Mouse (Mus musculus) brown adipose tissue, adult 24 weeks (tissue): ENCODE results near the gene Klc3. TPM values are rescaled to one million over a fixed set of nuclear protein-coding genes. Genes with fewer than 3 reads are reported as not detected.
A peak's percentile ranks its signal among the peaks of the same experiment; 100 is the strongest.

Source experiments
- H3K27ac ChIP-seq: fragments of 200-500 bp; replicated peaks from 2 replicates; pipeline ENCODE4 v1.5.1; 2012; ENCODE audit warnings: low read depth, mild to moderate bottlenecking, low read length
- H3K4me1 ChIP-seq: fragments of 200-500 bp; 2 replicates; pipeline ENCODE4 v1.6.1; 2012; ENCODE audit warnings: low read length, mixed read lengths; ENCODE audit not compliant: control insufficient read depth, insufficient read depth, insufficient read length
- H3K4me3 ChIP-seq: fragments of 200-500 bp; 2 replicates; pipeline ENCODE4 v1.5.1; 2012; ENCODE audit warnings: low read depth, mild to moderate bottlenecking, low read length, moderate library complexity; ENCODE audit not compliant: insufficient read depth
- polyA plus RNA-seq: library from polyadenylated mRNA; stranded (reverse); fragments of >200 nt; gene quantifications from 2 replicates; pipeline ENCODE4 v1.2.4, GENCODE M21; 2012; ENCODE audit not compliant: missing spikeins, insufficient read depth, insufficient read length

Klc3 gene
- polyA plus RNA-seq, 1 experiment: not detected

DNA sequence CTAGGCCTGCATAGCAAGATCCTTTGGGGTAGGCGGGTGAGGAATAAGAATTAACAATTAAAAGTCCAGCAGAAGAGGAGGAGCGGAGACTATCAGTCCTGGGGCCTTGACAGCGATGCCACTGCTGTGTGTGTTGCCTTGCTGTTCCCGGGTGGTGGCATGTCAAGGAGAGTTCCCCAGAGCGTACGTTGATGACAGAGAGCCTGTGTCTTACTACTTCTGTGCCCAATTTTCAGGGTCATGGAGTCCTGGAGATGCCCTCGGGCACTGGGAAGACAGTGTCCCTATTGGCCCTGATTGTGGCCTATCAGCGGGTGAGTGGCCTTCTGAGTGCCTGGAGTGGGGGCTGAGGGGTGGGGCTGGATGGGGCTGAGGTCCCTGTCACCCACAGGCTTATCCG, 20.2 kb downstream of the Klc3 start:
- no peak overlapping the region for H3K4me3 ChIP-seq
- no peak overlapping the region for H3K27ac ChIP-seq
- 0 out of 2 replicates have a peak, but pooled peaks cover 2% of the 10 kb centered on the region for H3K4me1 ChIP-seq

- Histone ChIP-seq H3K27ac (no peak overlapping the region), H3K4me1 (0 out of 2 replicates have a peak, but pooled peaks cover 2% of the 10 kb centered on the region), H3K4me3 (peak overlapping the region; percentile 89)
Observed at GRCm38 (mm10) chr7:19382166-19382541, 21.8 kb downstream of the Klc3 start.

- H3K4me3 ChIP-seq: peak within 1 kb of the TSS; percentile 89
- H3K27ac ChIP-seq: no peak within 1 kb of the TSS
- H3K4me1 ChIP-seq: 0 out of 2 replicates have a peak, but pooled peaks cover 2% of the 10 kb centered on the region
Observed at GRCm38 (mm10) chr7:19381377-19382165, 22.3 kb downstream of the Klc3 start, which contains the start of gene Ercc2. TSS of gene Ercc2 (plus strand) at chr7:19382010.

GRCm38 (mm10) chr7:19378049-19378448, 25.9 kb downstream of the Klc3 start:
- Histone ChIP-seq H3K4me3 (no peak overlapping the region), H3K27ac (no peak overlapping the region), H3K4me1 (no peaks in the 10 kb centered on the region)

DNA sequence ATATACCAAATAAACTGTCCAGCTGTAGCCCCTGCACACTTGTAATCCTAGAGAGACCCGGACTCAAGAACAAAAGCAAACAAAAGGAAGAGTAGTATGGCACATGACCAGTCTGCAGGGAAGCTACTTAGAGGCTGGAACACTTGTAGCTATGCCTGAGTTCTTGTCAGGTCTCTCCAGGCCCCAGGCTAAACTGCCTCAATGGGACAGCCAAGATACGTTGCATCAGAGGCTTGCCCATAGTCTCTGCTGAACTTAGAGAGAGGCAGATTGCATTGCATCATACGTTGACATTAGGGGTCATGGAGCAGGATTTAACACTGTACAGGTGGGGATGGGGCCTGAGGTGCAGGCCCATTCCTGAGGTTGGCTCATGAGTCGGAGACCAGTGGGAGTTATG, 27.9 kb downstream of the Klc3 start:
- Histone ChIP-seq H3K4me3 (no peak overlapping the region), H3K27ac (no peak overlapping the region), H3K4me1 (no peaks in the 10 kb centered on the region)

DNA sequence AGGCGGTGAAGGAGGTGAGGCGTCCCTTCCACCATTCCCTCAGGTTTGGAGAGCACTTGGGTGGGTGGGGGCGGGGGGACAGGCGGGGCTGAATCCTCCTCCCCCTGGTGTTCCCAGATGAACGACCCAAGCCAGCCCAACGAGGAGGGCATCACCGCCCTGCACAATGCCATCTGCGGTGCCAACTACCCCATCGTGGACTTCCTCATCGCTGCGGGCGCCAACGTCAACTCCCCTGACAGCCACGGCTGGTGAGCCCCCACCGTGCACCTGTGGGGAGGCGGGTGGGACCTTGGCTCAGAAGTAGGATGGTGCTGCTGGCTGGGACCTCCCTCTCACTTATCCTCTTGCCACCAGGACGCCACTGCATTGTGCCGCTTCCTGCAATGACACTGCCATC, 28.5 kb downstream of the Klc3 start:
- no peak overlapping the region for H3K4me3 ChIP-seq
- H3K4me1 ChIP-seq: no peaks in the 10 kb centered on the region
- no peak overlapping the region for H3K27ac ChIP-seq

DNA sequence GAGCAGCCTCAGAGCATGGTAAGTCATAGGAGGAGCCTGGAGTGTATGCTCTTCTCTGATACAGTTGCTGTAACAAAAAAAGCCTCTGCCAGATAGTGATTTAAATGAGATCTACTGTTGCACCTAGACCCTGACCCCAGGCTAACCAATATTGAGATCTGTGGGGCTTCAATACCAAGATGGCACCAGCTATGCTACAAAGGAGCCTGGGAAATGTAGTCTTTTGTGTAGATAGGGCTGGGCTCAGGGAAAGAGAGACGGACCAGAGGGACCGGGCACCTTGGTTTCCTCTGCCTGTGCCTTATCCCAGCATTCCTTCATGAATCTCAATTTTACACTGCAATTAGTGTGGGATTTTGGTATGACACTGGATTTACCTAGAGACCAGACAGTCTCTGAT, 30.5 kb downstream of the Klc3 start:
- H3K27ac ChIP-seq: no peak overlapping the region
- no peak overlapping the region for H3K4me3 ChIP-seq
- no peaks in the 10 kb centered on the region for H3K4me1 ChIP-seq

DNA sequence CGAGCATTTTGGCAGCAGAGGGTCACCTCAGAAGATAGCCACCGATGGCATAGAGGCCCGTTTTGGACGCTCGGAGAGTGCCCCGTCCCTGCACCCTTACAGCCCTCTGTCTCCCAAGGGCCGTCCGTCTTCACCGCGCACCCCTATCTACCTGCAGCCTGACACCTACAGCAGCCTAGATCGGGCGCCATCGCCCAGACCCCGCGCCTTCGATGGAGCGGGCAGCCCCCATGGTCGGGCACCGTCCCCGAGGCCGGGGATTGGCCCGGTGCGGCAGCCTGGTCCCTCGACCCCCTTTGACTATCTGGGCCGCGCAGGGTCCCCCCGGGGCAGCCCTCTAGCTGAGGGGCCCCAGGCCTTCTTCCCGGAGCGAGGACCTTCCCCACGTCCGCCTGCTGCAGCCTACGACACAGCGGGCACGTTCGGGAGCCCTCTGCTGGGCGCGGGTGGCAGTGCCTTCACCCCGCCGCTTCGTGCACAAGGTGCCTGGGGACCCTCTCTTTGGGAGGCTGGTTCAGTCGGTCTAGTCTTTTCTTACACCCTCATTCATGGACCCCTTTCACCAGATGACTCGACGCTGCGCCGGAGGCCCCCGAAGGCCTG, 34.0 kb downstream of the Klc3 start:
- peak overlapping the region; percentile 35 for H3K4me3 ChIP-seq

DNA sequence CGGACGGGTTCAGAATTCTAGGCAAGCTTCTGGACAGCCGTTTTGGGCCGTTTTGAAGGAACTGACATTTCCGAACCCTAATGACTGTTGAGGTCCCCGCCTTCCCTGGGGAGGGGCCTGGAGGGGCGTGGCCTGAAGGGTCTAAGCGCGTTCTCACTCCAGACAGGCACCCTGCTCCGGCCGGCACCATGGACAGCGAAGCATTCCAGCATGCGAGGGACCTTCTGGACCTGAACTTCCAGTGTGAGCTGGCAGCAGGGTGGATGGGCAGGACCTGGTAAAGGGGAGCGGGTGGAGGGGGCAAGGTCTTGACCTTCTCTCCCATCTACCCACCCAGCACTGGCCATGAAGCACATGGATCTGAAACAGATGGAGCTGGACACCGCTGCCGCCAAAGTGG, 35.5 kb downstream of the Klc3 start:
- H3K4me3 ChIP-seq: no peak overlapping the region
- no peak overlapping the region for H3K27ac ChIP-seq
- H3K4me1 ChIP-seq: peaks cover 4% of the 10 kb centered on the region; the same call in 1 of the 2 replicates

More for the DNA sequence above, 34.0 kb downstream of the Klc3 start:
- no peak overlapping the region for H3K27ac ChIP-seq
- H3K4me1 ChIP-seq: no peaks in the 10 kb centered on the region; the same call in 1 of the 2 replicates

- peaks cover 6% of the 10 kb centered on the region; the same call in 1 of the 2 replicates for H3K4me1 ChIP-seq
- no peak overlapping the region for H3K4me3 ChIP-seq
- H3K27ac ChIP-seq: 0 out of 2 replicates have a peak overlapping the region, but pooled peaks have one; percentile 36
Observed at GRCm38 (mm10) chr7:19365376-19365775, 38.5 kb downstream of the Klc3 start.

GRCm38 (mm10) chr7:19363881-19364280, 40.0 kb downstream of the Klc3 start:
- Histone ChIP-seq H3K4me1 (peaks cover 6% of the 10 kb centered on the region; the same call in 1 of the 2 replicates), H3K4me3 (peak overlapping the region; percentile 27), H3K27ac (peak overlapping the region; percentile 67)

DNA sequence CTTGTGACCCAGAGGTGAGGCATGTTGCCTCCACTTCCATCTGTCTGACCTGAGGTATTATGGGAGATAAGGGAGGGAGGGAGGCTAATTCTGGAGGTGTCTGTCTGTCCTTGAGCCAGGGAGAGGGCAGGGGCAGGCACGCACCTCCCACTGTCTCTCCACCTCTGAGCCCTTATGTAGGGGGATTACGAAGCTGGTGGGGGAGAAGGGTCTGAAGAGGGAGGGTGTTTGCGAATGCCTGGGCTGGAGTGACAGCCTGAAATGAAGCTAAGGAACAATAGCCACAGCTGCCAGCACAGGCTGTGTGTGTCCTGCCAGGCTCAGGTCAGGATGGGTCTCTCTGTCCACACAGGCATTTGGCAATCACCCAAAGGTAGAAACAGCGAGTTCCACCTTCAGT, 41.6 kb downstream of the Klc3 start:
- H3K4me3 ChIP-seq: peak overlapping the region; percentile 86
- peak overlapping the region; percentile 95 for H3K27ac ChIP-seq
- peaks cover 6% of the 10 kb centered on the region; the same call in 1 of the 2 replicates for H3K4me1 ChIP-seq

DNA sequence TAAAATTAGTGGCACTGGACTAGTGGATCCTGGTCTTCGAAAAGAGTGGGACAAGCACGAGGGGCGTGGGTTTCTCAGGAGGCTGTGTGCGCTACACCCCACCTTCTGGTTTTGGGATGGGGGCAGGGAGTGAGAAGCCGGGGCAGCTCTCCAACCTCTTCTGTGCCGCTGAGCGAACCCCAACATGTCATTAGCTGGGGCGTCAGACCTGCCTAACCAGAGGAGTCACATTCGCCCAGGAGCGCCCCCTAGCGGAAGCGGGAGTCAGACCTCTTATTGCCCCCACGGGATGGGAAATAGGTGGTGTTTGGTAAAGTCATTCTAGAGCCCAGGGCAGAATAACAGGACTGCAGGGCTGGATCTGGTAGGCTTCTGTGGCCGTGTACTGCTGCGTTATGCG, 42.2 kb downstream of the Klc3 start:
- Histone ChIP-seq H3K4me3 (peak overlapping the region; percentile 86), H3K4me1 (peaks cover 6% of the 10 kb centered on the region; the same call in 1 of the 2 replicates), H3K27ac (peak overlapping the region; percentile 95)

DNA sequence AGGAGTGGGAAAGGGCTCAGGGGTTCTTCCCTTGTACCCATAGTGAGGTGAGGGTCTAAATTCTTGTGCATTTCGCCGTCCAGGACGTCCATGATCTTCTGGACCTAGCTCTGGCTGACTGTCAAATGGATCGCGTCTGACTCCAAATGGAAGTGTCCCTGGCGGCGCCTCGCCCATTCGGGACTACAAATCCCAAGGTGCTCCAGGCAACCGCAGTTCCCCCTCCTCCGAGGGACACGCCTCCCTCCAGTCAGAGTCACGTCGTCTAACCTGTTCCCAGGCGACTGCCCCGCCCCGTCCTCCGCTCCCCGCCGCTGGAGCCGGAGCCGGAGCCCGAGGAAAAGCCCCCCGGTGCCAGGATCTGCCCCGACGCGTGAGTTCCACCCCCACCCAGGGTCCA, 43.0 kb downstream of the Klc3 start:
- peak overlapping the region; percentile 86 for H3K4me3 ChIP-seq
- H3K4me1 ChIP-seq: peaks cover 6% of the 10 kb centered on the region; the same call in 1 of the 2 replicates
- H3K27ac ChIP-seq: peak overlapping the region; percentile 95

GRCm38 (mm10) chr7:19359892-19360641, 43.8 kb downstream of the Klc3 start:
- Histone ChIP-seq H3K4me3 (peak overlapping the region; percentile 86), H3K27ac (peak overlapping the region; percentile 52), H3K4me1 (peaks cover 6% of the 10 kb centered on the region; the same call in 1 of the 2 replicates)
